Mouse (Mus musculus): ENCODE data around the gene Pmvk. TPM values are rescaled to one million over a fixed set of nuclear protein-coding genes. Genes with fewer than 3 reads are reported as not detected.
A peak's percentile ranks its signal among the peaks of the same experiment; 100 is the strongest.

Gene Pmvk
- 21.5 and 23.3 TPM in 2 replicates for polyA plus RNA-seq (2012; rRNA removed)

DNA sequence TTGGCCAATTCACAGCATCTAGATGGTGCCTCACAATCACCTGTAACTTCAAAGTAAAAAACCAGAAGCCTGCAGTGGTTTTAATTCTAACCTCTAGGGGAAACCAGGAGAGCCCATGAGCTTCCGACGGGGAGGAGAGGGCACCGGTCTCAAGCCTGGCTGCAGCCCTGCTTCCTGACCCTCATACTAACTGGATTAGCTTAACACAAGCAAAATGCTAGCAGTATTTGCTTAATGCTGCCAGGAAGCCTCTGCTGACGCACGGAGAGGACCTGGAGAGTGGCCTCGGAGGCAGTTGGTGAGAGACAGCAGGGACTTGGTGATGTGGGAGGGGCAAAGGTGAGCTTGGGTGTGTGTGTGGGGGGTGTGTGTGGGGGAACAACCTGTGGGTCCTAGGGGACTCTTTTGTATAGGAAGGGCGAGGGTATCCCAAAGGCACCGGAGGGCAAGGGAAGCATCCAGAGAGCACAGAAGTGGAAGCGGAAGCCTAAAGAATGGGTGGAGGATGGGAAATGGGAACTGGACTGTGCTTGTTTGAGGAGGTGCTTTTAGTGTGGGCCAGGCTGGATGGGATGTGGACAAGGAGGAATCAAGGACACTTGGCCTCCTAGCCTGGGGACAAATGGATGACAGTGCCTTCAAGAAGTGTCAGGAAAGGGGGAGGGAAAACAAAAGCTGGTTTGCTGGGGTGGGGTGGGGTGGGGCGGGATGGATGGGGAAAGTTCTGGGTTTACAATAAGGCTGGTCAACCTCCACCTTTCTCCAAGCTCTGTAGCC lies at the start of gene Pmvk:
TSS of gene Pmvk (plus strand) at position 141 of the 777 bp plus-strand sequence.
- no peak for DNase-seq (ENCODE audit: low spot score)

GRCm38 (mm10) chr3:89406887-89407286 lies 47.5 kb upstream of the Pmvk start:
- DNase-seq (ENCODE audit: low spot score) = no peak

DNA sequence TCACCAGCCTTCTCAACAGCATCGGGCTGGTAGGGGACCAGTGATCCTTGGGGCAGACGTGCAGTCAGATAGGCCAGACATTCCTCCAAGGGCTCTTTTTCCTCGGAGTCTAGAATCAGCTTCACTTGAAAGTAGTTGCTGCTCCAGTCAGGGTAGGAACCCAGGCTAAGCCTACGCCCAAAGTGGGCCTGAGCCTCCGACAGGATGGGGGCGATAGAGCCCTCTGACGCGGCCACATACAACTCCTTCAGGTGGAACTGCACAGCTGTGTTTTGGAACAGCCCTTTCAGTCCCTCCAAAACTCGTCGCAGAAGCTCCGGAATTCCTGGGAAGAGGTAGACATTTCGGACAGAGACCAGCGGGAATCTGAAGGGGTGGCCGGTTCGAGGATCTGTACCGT lies 45.9 kb upstream of the Pmvk start:
- no peak for DNase-seq (ENCODE audit: low spot score)

DNA sequence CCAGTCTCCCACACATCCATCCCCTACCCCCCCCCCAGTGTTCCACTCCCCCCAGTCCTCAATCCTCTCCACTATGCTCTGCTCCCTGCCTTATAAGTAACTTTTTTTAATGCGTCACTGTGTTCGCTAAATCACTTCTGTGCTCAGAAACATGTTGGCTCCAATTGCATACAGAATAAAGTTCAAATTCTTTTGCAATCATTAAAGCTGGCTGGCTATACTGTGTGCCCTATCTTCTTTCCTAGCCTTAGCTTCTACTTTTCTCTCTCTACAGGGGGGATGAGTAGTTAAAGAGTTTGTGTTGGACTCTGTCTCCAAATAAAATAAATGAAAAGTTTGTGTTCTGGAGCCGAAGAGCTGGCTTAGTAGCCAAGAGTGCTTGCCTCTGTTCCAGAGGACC lies 44.6 kb upstream of the Pmvk start:
- no peak for DNase-seq (ENCODE audit: low spot score)

DNA sequence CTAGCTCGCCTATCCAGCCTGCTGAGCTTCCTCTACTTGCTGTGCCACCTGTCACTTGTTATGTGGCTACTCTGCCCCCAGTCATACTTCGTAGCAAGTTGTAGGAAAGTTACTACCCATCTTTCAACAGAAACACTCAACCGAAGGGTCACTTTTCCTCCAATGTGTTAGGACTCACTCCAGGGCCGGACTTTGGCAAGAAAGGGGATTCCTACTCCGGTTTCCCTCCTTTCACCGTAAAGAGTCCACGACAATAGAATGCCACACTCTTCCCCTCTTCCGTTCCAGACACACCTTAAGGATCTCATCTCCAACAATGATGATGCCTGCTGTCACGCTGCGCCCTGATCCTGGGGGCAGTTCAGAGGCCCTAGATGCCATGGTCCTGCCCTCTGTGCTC lies 43.5 kb upstream of the Pmvk start:
- DNase-seq (ENCODE audit: low spot score) = no peak

- DNase-seq (ENCODE audit: low spot score) = peak; percentile 82
Measured at GRCm38 (mm10) chr3:89411490-89412393, 42.6 kb upstream of the Pmvk start, which contains the start of gene Flad1. Gene Flad1, minus strand, starts transcription at chr3:89411870.

DNA sequence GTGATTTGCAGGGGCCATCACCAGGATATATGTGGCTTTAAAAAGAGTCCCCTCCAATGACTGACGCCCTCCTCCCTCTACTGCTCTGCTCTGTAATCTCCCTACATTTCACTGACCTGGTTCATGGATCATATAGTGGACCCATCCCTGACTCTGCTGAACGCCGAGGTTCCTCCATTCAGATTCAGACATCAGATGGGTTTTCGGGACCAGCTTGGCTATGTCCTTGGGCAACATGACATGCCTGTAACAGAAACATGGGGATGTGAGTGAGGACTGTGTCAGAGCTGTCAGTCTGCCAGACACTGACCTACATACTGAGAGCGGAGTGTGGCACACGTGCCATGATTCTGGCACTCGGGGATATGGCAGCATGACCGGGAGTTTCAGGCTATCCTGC lies 38.2 kb upstream of the Pmvk start:
- no peak for DNase-seq (ENCODE audit: low spot score)

GRCm38 (mm10) chr3:89417131-89417530 lies 37.2 kb upstream of the Pmvk start:
- no peak for DNase-seq (ENCODE audit: low spot score)

- DNase-seq (ENCODE audit: low spot score) = no peak
Measured at GRCm38 (mm10) chr3:89417840-89418169, 36.5 kb upstream of the Pmvk start.

DNA sequence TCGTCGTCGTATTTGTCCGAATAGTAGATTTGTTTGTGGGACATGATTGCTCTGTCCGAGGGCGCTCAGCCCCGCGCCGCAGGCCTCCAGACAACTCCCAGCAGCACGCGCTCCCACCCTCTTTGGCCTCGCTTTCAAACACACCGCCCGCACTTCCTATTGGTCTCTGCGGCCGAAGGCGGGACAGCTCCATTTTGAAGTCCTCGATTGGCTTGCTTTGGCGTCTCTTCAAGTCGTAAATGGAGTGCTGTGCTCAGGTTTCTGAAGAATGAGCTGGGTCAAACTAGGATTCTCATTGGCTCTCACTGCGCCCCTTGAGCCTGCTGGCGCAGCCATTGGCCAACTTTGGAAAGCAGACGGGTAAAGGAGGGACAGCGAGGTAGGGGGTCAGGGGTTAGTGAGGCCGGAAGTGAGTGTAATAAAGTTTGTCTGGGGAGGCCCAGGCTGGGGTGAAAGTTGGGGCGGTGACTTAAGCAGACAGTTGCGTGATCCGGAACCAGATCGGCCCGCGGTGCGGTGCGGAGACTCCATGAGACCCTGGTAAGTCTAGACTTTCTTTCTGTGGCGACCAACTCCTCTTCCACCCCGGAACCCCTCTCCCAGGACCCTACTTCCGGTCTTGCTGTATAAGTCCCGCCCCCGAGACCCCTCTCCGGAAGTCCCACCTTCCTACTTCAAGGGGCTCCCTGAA lies 36.0 kb upstream of the Pmvk start, which contains the start of the genes Cks1b and Shc1:
TSS of gene Cks1b (minus strand) at position 214 of the 691 bp plus-strand sequence.
TSS of gene Shc1 (plus strand) at position 274 of the 691 bp plus-strand sequence.
- peak; percentile 80 for DNase-seq (ENCODE audit: low spot score)

DNA sequence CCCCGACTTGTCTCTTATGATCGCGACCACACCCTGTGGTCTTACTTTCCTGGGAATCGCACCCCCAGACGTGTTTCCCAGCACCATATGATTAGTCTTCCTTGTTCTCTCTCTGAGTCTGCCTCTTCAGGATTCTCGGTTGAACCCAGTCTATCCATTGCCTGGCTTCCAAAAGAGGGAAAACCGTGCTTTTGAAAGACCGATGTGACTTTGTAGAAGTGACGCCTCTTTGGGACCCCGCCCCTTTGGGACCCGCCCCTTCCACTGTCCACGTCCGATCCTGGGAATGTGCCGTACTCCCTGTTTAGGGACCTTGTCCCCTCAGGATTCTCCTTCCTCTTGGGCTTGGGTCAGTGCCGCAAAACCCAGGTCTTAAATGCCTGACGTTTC lies 35.5 kb upstream of the Pmvk start:
- no peak for DNase-seq (ENCODE audit: low spot score)

GRCm38 (mm10) chr3:89419571-89419970 lies 34.8 kb upstream of the Pmvk start:
- DNase-seq (ENCODE audit: low spot score) = no peak

DNA sequence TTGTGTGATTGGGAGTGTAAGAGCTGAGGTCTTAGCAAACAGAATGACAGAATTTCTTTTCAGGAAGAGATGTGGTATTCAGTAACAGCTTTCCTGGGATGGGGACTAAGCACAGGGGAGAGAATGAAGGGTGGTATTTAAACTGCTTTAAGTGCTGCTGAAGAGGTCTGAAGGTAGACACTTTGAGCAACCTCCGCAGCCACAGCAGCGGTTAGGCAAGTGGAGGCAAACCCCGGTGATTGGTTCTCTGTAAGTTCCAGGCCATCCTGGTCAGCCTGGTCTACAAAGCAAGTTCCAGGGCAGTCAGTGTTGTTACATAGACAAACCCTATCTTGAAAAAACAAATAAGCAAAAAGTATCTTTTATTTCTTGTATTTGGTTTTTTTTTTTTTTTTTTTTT lies 34.4 kb upstream of the Pmvk start:
- no peak for DNase-seq (ENCODE audit: low spot score)

DNA sequence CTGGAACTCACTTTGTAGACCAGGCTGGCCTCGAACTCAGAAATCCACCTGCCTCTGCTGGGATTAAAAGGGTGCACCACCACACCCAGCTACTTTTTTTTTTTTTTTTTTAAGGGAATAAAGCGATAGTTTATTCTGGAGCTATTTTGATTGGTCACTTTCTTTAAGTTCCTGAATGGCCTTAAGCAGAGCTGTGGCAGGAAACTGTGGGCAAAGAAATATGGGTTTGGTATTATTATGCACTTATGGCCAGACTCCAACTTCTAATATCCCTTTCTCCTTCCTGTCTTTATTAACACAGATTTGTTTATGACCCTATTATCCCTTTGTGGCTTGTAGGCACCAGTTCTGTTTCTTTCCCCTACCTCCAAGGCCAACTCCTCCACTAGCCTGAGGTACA lies 33.9 kb upstream of the Pmvk start:
- DNase-seq (ENCODE audit: low spot score) = no peak

DNA sequence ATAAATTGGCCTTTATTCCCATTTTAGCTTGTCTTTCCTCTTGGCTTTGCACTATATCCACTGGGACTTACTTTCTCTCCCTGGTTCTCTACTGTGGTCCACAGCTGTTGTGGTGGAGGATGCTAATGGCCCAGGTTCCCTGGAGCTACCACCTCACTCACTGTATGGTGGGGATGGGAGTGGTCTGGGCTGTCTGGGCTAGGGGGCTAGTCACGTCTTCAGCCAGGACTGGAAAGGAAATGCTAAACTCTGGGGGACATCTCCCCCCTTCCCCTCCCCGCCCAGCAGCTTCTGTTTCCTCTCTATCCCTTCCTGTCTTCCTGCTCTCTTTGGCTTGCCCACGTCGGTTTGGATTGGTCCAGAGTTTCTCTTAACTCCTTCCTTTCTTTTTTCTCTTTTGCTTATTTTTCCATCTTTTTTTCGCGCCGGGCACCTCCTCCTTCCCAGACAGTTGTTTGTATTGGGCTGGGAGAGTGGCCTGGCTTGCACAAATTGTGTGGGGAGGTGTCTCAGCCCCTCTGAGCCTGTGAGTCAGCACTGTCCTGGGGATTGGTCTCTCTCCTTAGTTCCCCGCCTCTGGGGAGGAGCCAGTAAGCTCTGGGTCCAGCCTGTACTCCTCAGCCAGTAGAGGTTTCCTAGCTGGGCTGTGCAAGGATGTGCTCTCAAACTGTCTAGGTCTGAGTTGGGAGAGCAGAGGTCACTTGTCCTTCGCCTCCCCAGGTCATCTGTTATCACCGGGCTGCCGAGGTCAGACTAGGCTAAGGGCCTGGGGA lies 33.2 kb upstream of the Pmvk start:
- peak; percentile 52 for DNase-seq (ENCODE audit: low spot score)

DNA sequence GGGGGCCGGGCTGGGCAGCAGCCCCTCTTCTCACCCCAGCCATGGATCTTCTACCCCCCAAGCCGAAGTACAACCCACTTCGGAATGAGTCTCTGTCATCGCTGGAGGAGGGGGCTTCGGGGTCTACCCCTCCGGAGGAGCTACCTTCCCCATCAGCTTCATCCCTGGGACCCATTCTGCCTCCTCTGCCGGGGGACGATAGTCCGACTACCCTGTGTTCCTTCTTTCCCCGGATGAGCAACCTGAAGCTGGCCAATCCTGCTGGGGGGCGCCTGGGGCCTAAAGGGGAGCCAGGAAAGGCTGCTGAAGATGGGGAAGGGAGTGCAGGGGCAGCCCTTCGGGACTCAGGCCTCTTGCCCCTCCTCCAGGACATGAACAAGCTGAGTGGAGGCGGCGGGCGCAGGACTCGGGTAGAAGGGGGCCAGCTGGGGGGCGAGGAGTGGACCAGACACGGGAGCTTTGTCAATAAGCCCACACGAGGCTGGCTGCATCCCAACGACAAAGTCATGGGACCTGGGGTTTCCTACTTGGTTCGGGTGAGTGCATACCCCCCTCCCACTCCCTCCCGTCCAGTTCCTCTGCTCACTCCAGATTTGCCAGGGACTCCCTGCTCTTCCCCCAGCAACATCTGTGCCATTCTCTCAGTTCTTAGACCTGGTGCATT lies 32.4 kb upstream of the Pmvk start:
- no peak for DNase-seq (ENCODE audit: low spot score)

DNA sequence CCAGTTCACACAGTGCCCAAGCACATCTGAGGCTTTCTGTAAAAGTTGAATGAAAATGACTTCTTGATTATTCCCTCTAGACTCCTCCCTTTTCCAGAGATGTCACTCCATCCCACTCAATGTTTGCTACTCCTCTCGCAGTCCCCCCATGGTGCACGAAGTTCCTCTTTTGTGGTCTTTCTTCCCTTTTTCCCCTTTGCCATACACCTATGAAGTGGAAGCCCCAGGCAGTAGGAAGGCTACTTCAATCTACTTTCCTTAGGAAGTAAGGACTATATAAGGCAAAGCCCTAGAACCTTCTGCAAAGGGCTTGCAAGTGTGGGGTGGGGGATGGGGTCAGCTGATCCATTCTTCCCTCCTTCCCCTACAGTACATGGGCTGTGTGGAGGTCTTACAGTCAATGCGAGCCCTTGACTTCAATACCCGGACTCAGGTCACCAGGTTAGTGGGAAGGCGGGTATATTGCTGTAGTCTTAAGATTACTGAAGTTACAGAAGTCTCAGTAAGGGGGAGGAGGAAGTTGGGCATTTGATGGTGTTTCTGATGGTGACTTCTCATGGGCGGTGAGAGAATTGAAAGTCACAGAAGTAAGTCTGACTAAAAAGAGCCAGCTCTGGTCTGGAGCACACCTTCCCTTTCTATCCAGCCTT lies 31.7 kb upstream of the Pmvk start:
- DNase-seq (ENCODE audit: low spot score) = no peak

DNA sequence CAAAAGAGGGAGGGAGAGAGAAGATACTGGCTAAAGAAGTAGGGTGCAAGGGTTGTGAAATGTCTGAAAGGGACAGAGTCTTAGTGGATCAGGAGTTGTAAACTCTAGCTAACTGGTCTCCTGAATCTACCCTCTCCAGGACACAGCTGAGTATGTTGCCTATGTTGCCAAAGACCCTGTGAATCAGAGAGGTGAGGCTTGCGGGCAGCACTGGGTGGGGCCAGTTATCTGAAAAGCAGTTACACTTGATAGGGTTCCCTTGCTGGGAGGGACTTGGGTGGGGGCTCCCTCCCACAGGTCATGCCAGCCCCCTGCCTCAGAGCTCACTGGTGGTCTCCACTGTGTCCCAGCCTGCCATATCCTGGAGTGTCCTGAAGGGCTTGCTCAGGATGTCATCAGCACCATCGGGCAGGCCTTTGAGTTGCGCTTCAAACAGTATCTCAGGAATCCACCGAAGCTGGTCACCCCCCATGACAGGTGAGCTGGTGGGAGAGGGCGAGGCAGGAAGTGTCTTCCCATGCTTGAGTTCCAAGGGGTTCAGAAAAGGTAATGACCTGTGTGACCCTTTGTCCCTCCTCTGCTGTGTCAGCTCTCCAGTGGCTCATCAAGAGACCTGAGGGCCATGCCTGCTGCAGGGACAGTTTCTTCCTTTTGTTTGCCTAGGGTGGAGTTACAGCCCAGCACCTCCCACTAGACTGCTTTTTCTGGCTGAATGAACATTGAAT lies 29.8 kb upstream of the Pmvk start:
- no peak for DNase-seq (ENCODE audit: low spot score)

GRCm38 (mm10) chr3:89425141-89425525 lies 29.2 kb upstream of the Pmvk start:
- DNase-seq (ENCODE audit: low spot score) = no peak

- DNase-seq (ENCODE audit: low spot score) = no peak
Measured at GRCm38 (mm10) chr3:89425876-89426275, 28.5 kb upstream of the Pmvk start.
